Comparison of ENCODE assay signal across 9 mouse cellular contexts in the genomic region with DNA sequence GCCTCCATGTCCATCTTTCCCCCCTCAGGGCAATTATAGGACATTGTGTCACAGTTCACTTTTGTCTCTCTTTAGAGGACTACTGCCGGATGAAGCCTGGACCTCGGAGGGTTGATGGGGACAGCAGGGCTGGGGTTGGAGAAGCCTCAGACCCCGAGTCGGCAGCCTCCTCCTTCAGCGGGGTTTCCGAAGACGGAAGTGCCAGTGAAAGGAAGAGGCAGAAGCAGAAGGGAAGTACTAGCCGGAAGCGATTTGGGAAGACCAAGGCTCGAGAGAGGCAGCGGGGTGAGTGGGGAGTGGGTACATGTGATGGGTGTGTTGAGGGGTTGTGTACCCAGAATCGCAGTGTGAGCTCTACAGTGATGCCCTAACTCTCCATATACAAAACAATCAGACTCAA. TPM values are rescaled to one million over a fixed set of nuclear protein-coding genes. Genes with fewer than 3 reads are reported as not detected.
DNase-seq lines count a peak whose midpoint lies in the region; ATAC-seq and TF ChIP-seq lines count a peak whose summit lies in the region.
"Had no signal": no experiment of that assay in that cellular context is flagged by ENCODE, and none has a peak within 500 bp of the region (broad histone marks: within the 10 kb centered on the region; RNA-seq: fewer than 3 reads in every experiment).

No protein-coding gene starts in this region.

- ATAC-seq in heart, embryonic 13.5 days (ENCODE audit: extremely low read depth, insufficient number of reproducible peaks, low FRiP score, low TSS enrichment), result no peak
- no peak for ATAC-seq in stomach, embryonic 14.5 days (ENCODE audit: insufficient number of reproducible peaks, insufficient read depth, low FRiP score, low read depth)
- ATAC-seq in stomach, postnatal 0 days (ENCODE audit: low FRiP score, low TSS enrichment), result no peak
- no peak for ATAC-seq in hindbrain, embryonic 16.5 days
- ATAC-seq in neural tube, embryonic 13.5 days (ENCODE audit: low read depth), result no peak

- H3K4me1 ChIP-seq in heart, embryonic 13.5 days, result peaks cover 34% of the 10 kb centered on the region
- H3K4me1 ChIP-seq in stomach, embryonic 14.5 days (ENCODE audit: control insufficient read depth, insufficient read depth, low read length), result peaks cover 4% of the 10 kb centered on the region; the same call in 1 of the 2 replicates
- H3K4me1 ChIP-seq in stomach, postnatal 0 days (replicated peaks; ENCODE audit: control insufficient read depth, insufficient read depth), result 0 out of 2 replicates have a peak, but pooled peaks cover 4% of the 10 kb centered on the region
- peaks cover 51% of the 10 kb centered on the region for H3K4me1 ChIP-seq in hindbrain, embryonic 16.5 days (ENCODE audit: control insufficient read depth, insufficient read depth, low read depth, low read length)
- peaks cover 72% of the 10 kb centered on the region for H3K4me1 ChIP-seq in neural tube, embryonic 13.5 days (replicated peaks)

- no peaks in the 10 kb centered on the region for H3K36me3 ChIP-seq in heart, embryonic 13.5 days
- H3K36me3 ChIP-seq in stomach, embryonic 14.5 days (ENCODE audit: control insufficient read depth, insufficient read depth, low read length), result no peaks in the 10 kb centered on the region; the same call in 1 of the 2 replicates
- H3K36me3 ChIP-seq in stomach, postnatal 0 days (ENCODE audit: control insufficient read depth, insufficient read depth, low read length), result no peaks in the 10 kb centered on the region
- no peaks in the 10 kb centered on the region for H3K36me3 ChIP-seq in hindbrain, embryonic 16.5 days (ENCODE audit: control insufficient read depth, insufficient read depth, low read length)
- no peaks in the 10 kb centered on the region for H3K36me3 ChIP-seq in neural tube, embryonic 13.5 days

- H3K4me3 ChIP-seq in heart, embryonic 13.5 days, result no peak overlapping the region
- H3K4me3 ChIP-seq in stomach, embryonic 14.5 days (ENCODE audit: low read depth, low read length), result 0 out of 2 replicates have a peak overlapping the region, but pooled peaks have one; percentile 63
- no peak overlapping the region for H3K4me3 ChIP-seq in stomach, postnatal 0 days (ENCODE audit: low read depth, low read length)
- H3K4me3 ChIP-seq in hindbrain, embryonic 16.5 days (ENCODE audit: low read length), result no peak overlapping the region
- H3K4me3 ChIP-seq in neural tube, embryonic 13.5 days, result no peak overlapping the region

- H3K9me3 ChIP-seq in heart, embryonic 13.5 days, result no peaks in the 10 kb centered on the region
- no peaks in the 10 kb centered on the region for H3K9me3 ChIP-seq in stomach, embryonic 14.5 days (ENCODE audit: control insufficient read depth, low read depth, low read length)
- H3K9me3 ChIP-seq in stomach, postnatal 0 days (ENCODE audit: control insufficient read depth, low read length), result no peaks in the 10 kb centered on the region
- no peaks in the 10 kb centered on the region for H3K9me3 ChIP-seq in hindbrain, embryonic 16.5 days (ENCODE audit: control insufficient read depth, low read length)
- H3K9me3 ChIP-seq in neural tube, embryonic 13.5 days, result no peaks in the 10 kb centered on the region

- no peak overlapping the region for H3K4me2 ChIP-seq in heart, embryonic 13.5 days
- H3K4me2 ChIP-seq in stomach, embryonic 14.5 days (replicated peaks; ENCODE audit: low read depth, low read length), result no peak overlapping the region
- no peak overlapping the region for H3K4me2 ChIP-seq in stomach, postnatal 0 days (replicated peaks; ENCODE audit: low read depth)
- H3K4me2 ChIP-seq in hindbrain, embryonic 16.5 days (ENCODE audit: low read length), result no peak overlapping the region
- peak overlapping the region; percentile 97; the same call in 1 of the 2 replicates for H3K4me2 ChIP-seq in neural tube, embryonic 13.5 days

- WGBS in heart, embryonic 13.5 days, result 84% methylated on average over 12 of the region's 12 CpGs
- WGBS in stomach, embryonic 14.5 days, result 92% methylated on average over 12 of the region's 12 CpGs
- 94% methylated on average over 12 of the region's 12 CpGs for WGBS in stomach, postnatal 0 days
- 93% methylated on average over 12 of the region's 12 CpGs for WGBS in hindbrain, embryonic 16.5 days
- WGBS in neural tube, embryonic 13.5 days, result 91% methylated on average over 12 of the region's 12 CpGs

- no peak for TF ChIP-seq EP300 in stomach, postnatal 0 days (optimal IDR thresholded peaks at IDR 0.05)

- DNase-seq in heart, postnatal 36 days, result no peak
- DNase-seq in stomach, postnatal 0 days (ENCODE audit: low spot score), result no peak
- no peak for DNase-seq in urinary bladder, postnatal 25 days (ENCODE audit: low spot score)
- DNase-seq in layer of hippocampus, adult 11-12 months (ENCODE audit: low spot score), result no peak

- peak overlapping the region; percentile 97 for H3K9ac ChIP-seq in heart, embryonic 13.5 days
- H3K9ac ChIP-seq in stomach, embryonic 14.5 days (replicated peaks; ENCODE audit: low read depth, low read length), result no peak overlapping the region
- no peak overlapping the region for H3K9ac ChIP-seq in stomach, postnatal 0 days (ENCODE audit: low read length)
- H3K9ac ChIP-seq in hindbrain, embryonic 16.5 days (ENCODE audit: low read depth, low read length), result peak overlapping the region; percentile 83; the same call in 1 of the 2 replicates
- peak overlapping the region; percentile 88 for H3K9ac ChIP-seq in neural tube, embryonic 13.5 days

- intact Hi-C loops in heart, postnatal 36 days (cut with DNase I), result loop anchor here (10.0 kb wide), 2 partner anchors 195 to 265 kb away; a partner anchor contains a TSS

- peaks cover 50% of the 10 kb centered on the region for H3K27me3 ChIP-seq in heart, embryonic 13.5 days (replicated peaks)
- H3K27me3 ChIP-seq in stomach, embryonic 14.5 days (ENCODE audit: control insufficient read depth, insufficient read depth, low read length), result peaks cover 14% of the 10 kb centered on the region; the same call in 1 of the 2 replicates
- peaks cover 7% of the 10 kb centered on the region; the same call in 1 of the 2 replicates for H3K27me3 ChIP-seq in stomach, postnatal 0 days (ENCODE audit: control insufficient read depth, insufficient read depth, low read length)
- peaks cover 5% of the 10 kb centered on the region for H3K27me3 ChIP-seq in hindbrain, embryonic 16.5 days (replicated peaks; ENCODE audit: control insufficient read depth, insufficient read depth, low read length)
- H3K27me3 ChIP-seq in neural tube, embryonic 13.5 days, result peaks cover 42% of the 10 kb centered on the region

- TF ChIP-seq CTCF in stomach, postnatal 0 days (IDR thresholded peaks at IDR 0.05; ENCODE audit: low read depth), result no peak

- H3K27ac ChIP-seq in heart, embryonic 13.5 days (replicated peaks), result no peak overlapping the region
- peak overlapping the region; percentile 22; the same call in 1 of the 2 replicates for H3K27ac ChIP-seq in stomach, embryonic 14.5 days (ENCODE audit: low read length)
- no peak overlapping the region for H3K27ac ChIP-seq in stomach, postnatal 0 days (replicated peaks)
- peak overlapping the region; percentile 99 for H3K27ac ChIP-seq in hindbrain, embryonic 16.5 days (ENCODE audit: low read depth, low read length)
- H3K27ac ChIP-seq in neural tube, embryonic 13.5 days (replicated peaks), result peak overlapping the region; percentile 99

RNA-seq across cellular contexts. Expression of a gene that starts 2.5 kb away (rescaled TPM):
- polyA plus RNA-seq in heart, embryonic 13.5 days (2015; fragmentation: Nextera tagmentation; extraction: Ambion mirVana), result 69.8 and 77.4 TPM in 2 replicates
- 10 to 100 TPM; 62.4 to 70.8 TPM for total RNA-seq in heart, postnatal 36 days (2021)
- polyA plus RNA-seq in stomach, embryonic 14.5 days (2014; fragmentation: Nextera tagmentation; extraction: Ambion mirVana), result 106 and 119 TPM in 2 replicates
- polyA plus RNA-seq in stomach, postnatal 0 days (2015; fragmentation: Nextera tagmentation; extraction: Ambion mirVana), result 49.2 and 50.1 TPM in 2 replicates
- 91.8 and 103 TPM in 2 replicates for polyA plus RNA-seq in hindbrain, embryonic 16.5 days (2015; fragmentation: Nextera tagmentation; extraction: Ambion mirVana)
- polyA plus RNA-seq in neural tube, embryonic 13.5 days (2015; fragmentation: Nextera tagmentation; extraction: Ambion mirVana), result 105 and 112 TPM in 2 replicates

RNA-seq across cellular contexts. Expression of a gene that starts 8.1 kb away (rescaled TPM):
- polyA plus RNA-seq in heart, embryonic 13.5 days (2015; fragmentation: Nextera tagmentation; extraction: Ambion mirVana), result 16.4 and 18.7 TPM in 2 replicates
- 1 to 10 TPM; 5.6 to 5.7 TPM for total RNA-seq in heart, postnatal 36 days (2021)
- polyA plus RNA-seq in stomach, embryonic 14.5 days (2014; fragmentation: Nextera tagmentation; extraction: Ambion mirVana), result 35.7 and 44.1 TPM in 2 replicates
- 21.0 and 21.6 TPM in 2 replicates for polyA plus RNA-seq in stomach, postnatal 0 days (2015; fragmentation: Nextera tagmentation; extraction: Ambion mirVana)
- 103 and 108 TPM in 2 replicates for polyA plus RNA-seq in hindbrain, embryonic 16.5 days (2015; fragmentation: Nextera tagmentation; extraction: Ambion mirVana)
- polyA plus RNA-seq in neural tube, embryonic 13.5 days (2015; fragmentation: Nextera tagmentation; extraction: Ambion mirVana), result 69.9 and 81.4 TPM in 2 replicates

RNA-seq across cellular contexts. Expression of a gene that starts 20.6 kb away (rescaled TPM):
- 50.2 and 51.4 TPM in 2 replicates for polyA plus RNA-seq in heart, embryonic 13.5 days (2015; fragmentation: Nextera tagmentation; extraction: Ambion mirVana)
- total RNA-seq in heart, postnatal 36 days (2021), result 100 to 1,000 TPM; 176 to 184 TPM
- 63.2 and 63.4 TPM in 2 replicates for polyA plus RNA-seq in stomach, embryonic 14.5 days (2014; fragmentation: Nextera tagmentation; extraction: Ambion mirVana)
- polyA plus RNA-seq in stomach, postnatal 0 days (2015; fragmentation: Nextera tagmentation; extraction: Ambion mirVana), result 41.0 and 44.5 TPM in 2 replicates
- polyA plus RNA-seq in hindbrain, embryonic 16.5 days (2015; fragmentation: Nextera tagmentation; extraction: Ambion mirVana), result 115 and 124 TPM in 2 replicates
- polyA plus RNA-seq in neural tube, embryonic 13.5 days (2015; fragmentation: Nextera tagmentation; extraction: Ambion mirVana), result 76.4 and 89.3 TPM in 2 replicates

RNA-seq across cellular contexts. Expression of a gene that starts 21.2 kb away (rescaled TPM):
- 5.4 and 5.7 TPM in 2 replicates for polyA plus RNA-seq in heart, embryonic 13.5 days (2015; fragmentation: Nextera tagmentation; extraction: Ambion mirVana)
- total RNA-seq in heart, postnatal 36 days (2021), result 1 to 10 TPM; 5.2 to 6.1 TPM
- polyA plus RNA-seq in stomach, embryonic 14.5 days (2014; fragmentation: Nextera tagmentation; extraction: Ambion mirVana), result 4.6 and 6.2 TPM in 2 replicates
- polyA plus RNA-seq in stomach, postnatal 0 days (2015; fragmentation: Nextera tagmentation; extraction: Ambion mirVana), result 4.1 and 4.3 TPM in 2 replicates
- 9.7 and 10.2 TPM in 2 replicates for polyA plus RNA-seq in hindbrain, embryonic 16.5 days (2015; fragmentation: Nextera tagmentation; extraction: Ambion mirVana)
- 8.3 and 9.1 TPM in 2 replicates for polyA plus RNA-seq in neural tube, embryonic 13.5 days (2015; fragmentation: Nextera tagmentation; extraction: Ambion mirVana)

RNA-seq across cellular contexts. Expression of a gene that starts 25.5 kb away (rescaled TPM):
- polyA plus RNA-seq in heart, embryonic 13.5 days (2015; fragmentation: Nextera tagmentation; extraction: Ambion mirVana), result not detected in 2 replicates
- not detected for total RNA-seq in heart, postnatal 36 days (2021)
- not detected in 2 replicates for polyA plus RNA-seq in stomach, embryonic 14.5 days (2014; fragmentation: Nextera tagmentation; extraction: Ambion mirVana)
- polyA plus RNA-seq in stomach, postnatal 0 days (2015; fragmentation: Nextera tagmentation; extraction: Ambion mirVana), result not detected in 2 replicates
- polyA plus RNA-seq in hindbrain, embryonic 16.5 days (2015; fragmentation: Nextera tagmentation; extraction: Ambion mirVana), result not detected in 2 replicates
- polyA plus RNA-seq in neural tube, embryonic 13.5 days (2015; fragmentation: Nextera tagmentation; extraction: Ambion mirVana), result not detected in 2 replicates
- polyA plus RNA-seq: liver, adult 2 months had no signal

Comparison
In these comparisons a context has a peak if more than half of its experiments do, and no peak if none do; other contexts are left out.
1. H3K27ac ChIP-seq: peak in stomach, embryonic 14.5 days (single experiment), hindbrain, embryonic 16.5 days (single experiment) and neural tube, embryonic 13.5 days (single experiment); none in heart, embryonic 13.5 days (single experiment) and stomach, postnatal 0 days (single experiment).
2. H3K9ac ChIP-seq: peak in heart, embryonic 13.5 days (single experiment), hindbrain, embryonic 16.5 days (single experiment) and neural tube, embryonic 13.5 days (single experiment); none in stomach, embryonic 14.5 days (single experiment) and stomach, postnatal 0 days (single experiment).